Mouse (Mus musculus) adrenal gland, postnatal 36 days (tissue): Measurements from ENCODE around the gene Ankrd40. TPM values are rescaled to one million over a fixed set of nuclear protein-coding genes. Genes with fewer than 3 reads are reported as not detected.

Experiments used
- DNase-seq, 2 experiments: peaks; one replicate each; pipeline ENCODE4 v3.0.0; 2021; ENCODE audit warnings: mixed read lengths in 1 of 2
- total RNA-seq, 2 experiments: library from RNA; stranded (reverse); gene quantifications; 2 replicates each; pipeline ENCODE4 v1.2.3; 2021

Ankrd40 gene
- total RNA-seq, 2 experiments from 2014 or later: 132 to 151 TPM

GRCm38 (mm10) chr11:94351094-94351493 lies 23.3 kb downstream of the Ankrd40 start:
- no peak for DNase-seq

DNA sequence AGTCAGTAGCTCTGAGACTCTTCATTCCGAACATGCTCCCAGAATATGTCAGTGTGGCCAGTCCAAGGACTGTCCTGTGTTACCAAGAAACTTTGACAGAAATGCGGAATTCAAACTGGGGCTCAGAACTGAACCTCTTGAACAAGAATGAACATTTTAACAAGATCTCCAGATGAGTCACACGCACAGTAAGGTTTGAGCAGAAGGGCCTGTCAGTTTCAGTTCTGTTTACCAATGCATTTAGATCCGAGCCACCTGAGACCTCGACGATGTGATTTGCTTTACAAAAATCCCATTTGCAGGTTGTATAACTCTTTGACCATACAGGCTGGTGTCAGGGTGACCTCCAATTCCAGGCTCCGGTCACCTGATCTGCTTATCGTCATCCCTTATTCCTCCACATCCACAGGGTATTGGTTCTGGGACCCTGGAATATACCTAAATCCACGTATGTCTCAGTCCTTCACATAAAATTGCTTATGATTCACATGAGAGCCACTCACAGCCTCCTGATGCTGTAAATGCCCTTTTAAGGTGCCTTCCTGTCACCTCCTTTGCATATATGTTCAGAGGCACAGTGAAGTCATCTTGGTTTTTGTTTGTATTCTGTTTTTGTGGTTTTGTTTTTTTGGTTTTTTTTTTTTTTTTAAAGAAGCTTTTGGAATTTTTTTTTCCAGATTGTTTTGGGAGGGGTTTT lies 27.9 kb downstream of the Ankrd40 start:
- DNase-seq: no peak

GRCm38 (mm10) chr11:94359168-94359567 lies 31.4 kb downstream of the Ankrd40 start:
- no peak for DNase-seq

- DNase-seq: no peak
These were observed 33.5 kb downstream of the Ankrd40 start for GRCm38 (mm10) chr11:94361166-94361870.

GRCm38 (mm10) chr11:94362101-94362500 lies 34.3 kb downstream of the Ankrd40 start:
- DNase-seq: no peak

- peak in 1 of 2 experiments; percentile 27 for DNase-seq
These were observed 35.9 kb downstream of the Ankrd40 start for GRCm38 (mm10) chr11:94363690-94364089.

DNA sequence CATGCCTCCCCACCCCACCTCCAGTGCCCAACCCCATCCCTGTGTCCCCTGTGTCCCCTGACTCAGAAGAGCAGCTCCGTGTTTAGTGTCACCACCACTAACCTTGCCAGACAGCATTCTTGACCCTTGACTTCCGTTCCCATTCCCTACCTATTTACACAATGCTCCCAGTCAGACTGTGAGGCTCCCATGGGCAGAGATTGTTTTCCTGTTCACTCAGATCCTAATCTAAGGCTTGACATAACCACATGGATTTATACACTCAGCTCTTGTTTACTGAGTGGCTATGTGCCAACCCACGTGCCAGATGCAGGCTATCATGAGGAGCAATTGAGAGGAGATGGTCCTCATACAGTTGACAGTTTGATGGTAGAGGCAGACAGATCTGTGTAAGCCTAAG lies 37.5 kb downstream of the Ankrd40 start:
- DNase-seq: no peak

- no peak for DNase-seq
These were observed 42.2 kb downstream of the Ankrd40 start for GRCm38 (mm10) chr11:94369981-94370380.

GRCm38 (mm10) chr11:94370809-94371208 lies 43.0 kb downstream of the Ankrd40 start:
- no peak for DNase-seq

GRCm38 (mm10) chr11:94374276-94374948 lies 46.6 kb downstream of the Ankrd40 start:
- DNase-seq: no peak

GRCm38 (mm10) chr11:94379061-94379460 lies 51.3 kb downstream of the Ankrd40 start:
- DNase-seq: no peak

DNA sequence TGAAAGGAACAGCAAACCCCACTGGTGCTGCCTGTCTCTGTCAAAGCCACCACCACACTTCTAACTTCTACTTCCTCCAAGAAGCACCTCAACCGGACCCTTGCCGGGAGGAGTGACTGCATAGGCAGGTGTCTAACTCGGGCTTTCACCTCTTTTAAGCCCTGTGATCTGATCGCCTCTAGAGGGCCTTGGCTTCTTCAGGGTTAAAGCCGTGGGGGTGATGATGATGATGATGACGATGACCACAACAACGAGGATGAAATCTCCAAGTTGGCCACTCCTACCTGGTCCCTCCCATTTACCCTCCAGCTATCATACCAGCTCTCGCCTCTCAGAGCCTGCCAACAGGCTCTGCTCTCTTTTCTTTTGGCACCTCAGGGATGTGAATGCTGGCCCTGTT lies 51.9 kb downstream of the Ankrd40 start:
- no peak for DNase-seq

DNA sequence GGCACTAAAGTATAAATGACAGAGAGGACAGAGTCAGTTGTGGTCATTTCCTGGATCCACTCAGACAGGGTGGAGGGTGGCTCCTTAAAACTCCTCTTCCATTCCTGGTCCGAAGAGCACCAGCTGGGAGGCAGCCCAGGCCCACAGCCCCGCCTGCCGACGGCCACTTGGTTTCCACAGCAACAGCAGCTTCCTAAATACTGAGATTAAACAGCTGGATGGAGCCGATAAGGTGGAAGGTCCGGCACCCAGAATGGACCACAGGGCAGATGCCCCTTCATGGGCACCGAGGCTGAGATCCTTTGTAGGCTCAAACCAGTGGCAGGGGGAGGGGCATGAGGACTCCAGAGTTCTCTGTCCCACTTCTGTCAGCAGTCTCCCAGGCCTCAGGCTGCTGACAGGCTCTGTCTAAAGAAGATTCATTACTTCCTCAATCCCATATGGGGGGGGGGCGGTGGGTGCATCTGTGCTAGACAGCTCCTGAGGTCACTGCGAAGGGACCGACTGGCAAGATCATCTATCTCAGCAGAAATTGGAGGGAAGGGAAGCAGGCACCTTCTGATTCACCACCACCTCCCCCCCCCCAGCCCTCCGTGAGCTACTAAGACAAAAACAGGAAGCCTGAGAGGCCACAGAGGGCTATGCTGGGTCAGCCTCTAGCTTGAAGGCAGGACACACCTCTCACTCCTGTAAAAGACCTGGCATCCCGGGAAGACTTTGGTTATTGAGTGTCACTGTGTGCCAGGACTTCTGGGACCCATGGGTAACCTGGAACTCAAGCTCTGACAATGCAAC lies 58.4 kb downstream of the Ankrd40 start:
- peak; percentile 22 to 57 for DNase-seq

DNA sequence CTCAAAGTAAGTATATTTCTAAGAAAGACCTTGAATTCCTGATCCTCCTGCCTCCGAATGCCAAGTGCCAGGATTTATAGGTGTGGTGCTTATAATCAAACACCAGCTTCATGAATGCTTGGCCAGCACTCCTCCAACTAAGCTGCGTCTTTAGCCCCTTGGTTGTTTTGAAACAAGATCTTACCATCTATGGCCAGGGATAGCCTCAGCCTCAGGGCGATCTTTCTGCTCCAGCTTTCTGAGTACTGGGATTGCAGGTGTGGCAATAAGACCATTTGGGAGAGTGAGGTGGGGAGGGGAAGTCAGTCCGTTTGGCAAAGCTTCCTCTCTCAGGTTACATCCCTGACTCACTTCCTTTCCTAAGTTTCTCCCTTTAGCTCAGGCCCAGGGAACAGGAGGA lies 60.0 kb downstream of the Ankrd40 start:
- DNase-seq: no peak

DNA sequence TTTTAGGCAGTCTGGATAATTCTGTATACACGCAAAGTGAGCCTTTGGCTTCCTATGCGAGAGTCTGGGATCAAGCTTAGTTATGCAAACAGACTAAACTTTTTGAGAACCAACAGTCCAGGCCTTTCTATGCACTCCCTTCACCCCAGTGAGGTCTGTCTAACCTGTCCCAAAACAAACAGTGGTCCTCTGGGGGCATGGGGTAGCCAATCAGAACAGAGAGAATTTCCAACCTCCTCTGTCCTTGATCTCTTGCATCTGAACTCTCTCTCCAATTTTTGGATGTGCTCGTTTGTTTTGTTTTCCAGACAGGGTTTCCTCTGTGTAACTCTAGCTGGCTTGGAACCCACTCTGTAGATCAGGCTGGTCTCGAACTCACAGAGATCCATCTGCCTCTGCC lies 61.2 kb downstream of the Ankrd40 start:
- DNase-seq: no peak

DNA sequence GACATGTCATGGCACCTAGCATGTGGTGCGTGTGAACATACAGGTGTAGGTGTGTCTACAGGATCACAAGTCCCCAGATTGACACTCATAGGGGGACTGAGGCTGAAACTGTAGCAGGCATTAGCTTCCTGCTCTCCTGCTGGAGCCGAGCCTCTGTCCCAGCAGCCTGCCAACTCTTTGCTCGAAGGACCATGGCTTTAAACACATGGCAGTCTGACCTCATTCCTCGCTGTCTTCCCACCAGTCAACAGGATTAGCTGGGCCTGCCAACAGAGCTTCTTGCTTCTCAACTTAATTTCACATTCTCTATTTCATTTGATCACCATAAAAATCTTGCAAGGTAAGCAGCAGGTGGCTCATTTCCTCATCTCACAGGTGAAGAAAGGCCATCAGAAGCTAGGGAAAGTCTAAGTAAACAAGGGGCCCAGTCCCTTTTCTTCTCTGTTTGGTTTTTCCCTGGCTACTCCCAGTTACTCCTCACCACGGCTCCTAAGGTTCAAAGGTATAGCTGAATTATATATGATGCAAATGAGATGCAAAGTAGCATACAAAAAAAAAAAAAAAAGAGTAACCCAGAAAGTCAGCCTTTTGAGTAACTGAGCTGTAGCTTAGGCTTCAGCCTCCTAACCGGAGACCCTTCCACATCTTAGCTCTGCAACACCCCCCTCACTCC lies 62.1 kb downstream of the Ankrd40 start:
- DNase-seq: no peak

DNA sequence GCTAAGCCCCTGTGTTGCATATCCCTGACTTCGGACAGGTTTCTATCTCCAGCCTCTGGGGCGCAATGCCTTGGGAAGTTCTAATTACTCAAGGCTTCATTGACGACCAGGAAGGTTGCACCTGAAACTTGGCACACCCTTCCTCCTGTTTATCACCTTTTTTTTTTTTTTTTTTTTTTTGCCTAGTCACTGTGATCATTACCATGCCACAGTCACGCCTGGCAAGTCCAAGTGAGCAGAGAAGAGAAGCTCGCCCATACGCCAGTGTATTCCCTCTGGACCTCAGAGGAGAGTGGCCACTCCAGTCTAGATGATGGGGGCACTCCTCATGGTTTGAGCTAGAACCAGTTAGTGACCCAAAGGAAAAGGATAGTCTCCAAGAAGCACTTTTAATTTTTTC lies 63.0 kb downstream of the Ankrd40 start:
- no peak for DNase-seq
